Mouse (Mus musculus): Measurements from ENCODE around the gene Paqr4.

Paqr4 gene

DNA sequence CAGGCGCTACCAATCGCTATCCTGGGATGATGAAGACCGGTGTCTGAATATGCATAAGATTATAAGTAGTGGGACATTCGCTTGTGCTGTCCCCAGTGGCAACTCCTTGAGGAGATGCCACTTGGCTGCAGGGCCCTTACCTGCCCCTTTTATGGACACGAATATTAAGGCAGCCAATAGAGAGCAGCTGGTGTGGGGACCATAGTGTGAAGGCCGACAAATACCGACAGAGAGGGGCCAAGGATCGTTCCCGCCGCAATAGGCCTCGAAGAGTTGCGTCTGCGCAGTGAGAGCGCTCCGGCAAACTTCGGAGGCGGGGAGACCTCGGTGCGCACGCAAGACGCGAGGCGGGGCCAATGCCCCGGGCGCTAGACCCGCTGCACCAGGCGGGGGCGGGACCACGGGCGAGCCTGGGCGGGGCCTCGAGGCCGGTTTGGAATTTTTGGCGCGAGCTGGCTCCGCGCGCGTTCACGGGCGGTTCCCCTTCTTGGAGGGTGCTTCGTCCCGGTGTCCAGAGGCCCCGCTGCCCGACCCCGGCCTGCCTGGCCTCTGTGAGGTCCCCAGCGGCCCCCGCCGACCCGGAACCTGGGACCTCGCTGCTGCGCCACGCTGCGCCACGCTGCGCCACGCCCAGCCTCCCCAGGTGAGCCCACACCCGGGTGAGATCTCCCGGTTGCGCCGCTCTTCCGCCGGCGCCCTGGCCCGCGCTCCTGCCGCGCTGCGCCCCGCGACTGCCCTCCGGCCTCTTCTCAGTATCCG lies 14.5 kb downstream of the Paqr4 start, which contains the start of gene Pkmyt1:
Gene Pkmyt1, plus strand, starts transcription at position 338 of the 759 bp plus-strand sequence.
- DNase-seq (ENCODE audit: low spot score) = peak; percentile 93

DNA sequence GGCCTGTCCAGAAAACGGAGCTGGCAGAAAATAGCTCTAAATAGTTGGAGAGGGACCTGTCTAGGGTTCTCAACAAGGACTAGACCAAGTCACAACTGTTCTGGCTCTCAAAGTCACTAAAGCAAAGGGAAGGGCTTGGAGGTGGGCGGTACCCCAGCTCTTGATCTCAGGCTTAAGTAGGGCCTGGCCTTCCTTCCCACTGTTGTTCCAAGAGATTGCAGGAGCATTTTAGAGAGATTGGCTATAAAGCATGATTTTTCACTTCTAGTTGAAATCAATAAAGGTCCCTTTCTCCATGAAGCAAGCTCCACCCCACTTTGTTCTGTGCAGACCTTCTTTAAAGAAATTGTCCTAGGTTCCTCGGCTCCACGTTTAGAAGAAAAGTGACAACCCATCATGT lies 15.2 kb downstream of the Paqr4 start:
- no peak for DNase-seq (ENCODE audit: low spot score)

DNA sequence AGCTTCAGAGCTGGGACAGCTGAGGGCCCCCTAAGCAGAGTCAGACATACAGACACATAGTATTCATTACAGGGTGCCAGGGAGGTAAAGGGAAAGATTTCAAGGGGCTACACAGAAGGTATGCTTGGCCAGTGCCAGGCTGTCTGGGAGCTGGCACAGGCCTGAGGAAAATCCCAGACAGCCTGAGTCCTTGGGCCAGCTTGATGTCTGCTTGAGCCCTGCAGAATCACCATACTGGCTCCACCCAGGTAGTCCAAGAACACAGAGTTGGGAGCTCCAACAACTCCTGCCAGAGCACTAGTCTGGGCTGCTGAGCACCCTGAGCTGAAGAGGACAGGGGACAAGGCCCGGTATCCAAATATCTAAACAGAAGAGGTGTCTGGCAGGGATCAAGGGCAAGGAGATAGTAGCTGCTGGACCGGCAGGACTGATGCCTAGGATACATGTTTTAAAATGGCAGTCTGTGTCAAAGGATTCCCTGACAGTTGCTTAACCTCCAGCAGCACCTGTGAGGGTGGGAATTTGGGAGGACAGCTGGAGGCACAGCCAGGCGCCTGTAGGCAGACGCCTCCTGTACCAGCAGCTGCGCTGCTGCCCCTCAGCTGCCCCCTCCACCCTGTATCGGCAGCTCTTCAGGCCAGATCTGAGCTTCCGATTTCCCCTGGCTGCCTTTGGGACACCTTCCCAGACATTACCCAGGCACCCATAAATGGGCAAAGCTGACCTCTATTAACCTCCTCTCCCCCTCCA lies 18.1 kb downstream of the Paqr4 start, which contains the start of gene 1520401A03Rik:
Gene 1520401A03Rik, minus strand, starts transcription at position 408 of the 750 bp plus-strand sequence.
- no peak for DNase-seq (ENCODE audit: low spot score)

GRCm38 (mm10) chr17:23721886-23722285 lies 18.8 kb downstream of the Paqr4 start:
- no peak for DNase-seq (ENCODE audit: low spot score)

- DNase-seq (ENCODE audit: low spot score) = no peak
Observed at GRCm38 (mm10) chr17:23719455-23719854, 21.2 kb downstream of the Paqr4 start.

- DNase-seq (ENCODE audit: low spot score) = no peak
Observed at GRCm38 (mm10) chr17:23717003-23717402, 23.7 kb downstream of the Paqr4 start.

DNA sequence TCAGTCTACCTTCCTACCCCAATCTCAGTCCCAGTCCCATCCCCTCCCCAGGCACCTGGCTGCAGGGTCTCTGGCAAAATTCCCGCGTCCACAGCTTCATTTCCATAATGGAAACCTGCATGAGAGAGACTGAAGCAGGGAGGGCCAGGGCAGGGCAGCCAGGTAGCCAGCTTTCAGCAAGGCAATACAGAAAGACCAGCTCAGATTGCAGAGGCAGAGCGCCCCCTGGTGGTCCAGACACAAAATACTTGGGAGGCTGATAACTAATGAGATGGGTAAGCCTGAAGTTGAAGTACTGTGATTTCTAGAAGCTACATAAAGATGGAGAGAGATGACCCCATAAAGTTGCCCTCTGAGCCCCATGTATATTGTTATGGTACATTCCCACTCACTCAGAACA lies 34.5 kb downstream of the Paqr4 start:
- DNase-seq (ENCODE audit: low spot score) = peak; percentile 63

- no peak for DNase-seq (ENCODE audit: low spot score)
Observed at GRCm38 (mm10) chr17:23705525-23706104, 35.1 kb downstream of the Paqr4 start.

DNA sequence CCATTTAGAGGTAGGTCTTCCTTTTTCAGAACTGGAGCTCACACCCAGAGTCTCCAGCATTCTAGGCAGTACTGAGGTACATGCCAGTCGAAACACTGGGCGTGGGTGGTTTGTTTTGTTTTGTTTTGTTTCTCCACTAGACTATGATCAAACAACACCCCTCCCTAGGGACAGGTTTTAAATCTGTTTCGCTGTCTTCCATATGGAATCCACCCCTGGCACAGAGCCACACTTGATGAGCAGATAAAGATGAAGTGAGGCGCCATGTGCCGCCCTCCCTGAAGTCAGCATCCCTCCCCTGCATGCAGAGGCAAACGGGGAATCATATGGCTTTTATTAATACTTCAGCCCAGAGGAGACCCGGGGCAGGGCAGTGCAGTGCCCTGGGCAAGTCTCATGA lies 35.9 kb downstream of the Paqr4 start:
- DNase-seq (ENCODE audit: low spot score) = peak; percentile 28

GRCm38 (mm10) chr17:23703301-23703700 lies 37.4 kb downstream of the Paqr4 start:
- DNase-seq (ENCODE audit: low spot score) = no peak

DNA sequence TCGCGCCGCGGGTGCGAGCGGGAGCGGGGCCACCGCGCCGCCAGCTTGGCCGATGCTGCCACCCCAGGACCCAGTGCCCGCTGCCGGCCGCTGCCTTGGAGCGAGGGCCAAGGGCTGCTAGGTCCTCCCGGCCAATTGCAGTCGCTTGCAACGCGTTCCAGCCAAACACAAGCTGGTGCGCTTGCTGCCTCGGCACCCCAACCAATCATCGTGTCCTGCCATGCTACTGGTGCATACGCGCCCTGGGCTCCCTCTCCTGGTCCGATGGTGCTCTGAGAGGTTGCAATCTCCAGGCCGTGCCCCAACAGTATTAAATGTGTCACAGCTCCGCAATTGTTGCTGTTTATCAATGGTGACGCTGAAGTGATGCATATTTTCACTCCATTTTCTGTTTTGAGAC lies 40.6 kb downstream of the Paqr4 start:
- DNase-seq (ENCODE audit: low spot score) = peak; percentile 93

- DNase-seq (ENCODE audit: low spot score) = no peak
Observed at GRCm38 (mm10) chr17:23699131-23700077, 41.3 kb downstream of the Paqr4 start.

DNA sequence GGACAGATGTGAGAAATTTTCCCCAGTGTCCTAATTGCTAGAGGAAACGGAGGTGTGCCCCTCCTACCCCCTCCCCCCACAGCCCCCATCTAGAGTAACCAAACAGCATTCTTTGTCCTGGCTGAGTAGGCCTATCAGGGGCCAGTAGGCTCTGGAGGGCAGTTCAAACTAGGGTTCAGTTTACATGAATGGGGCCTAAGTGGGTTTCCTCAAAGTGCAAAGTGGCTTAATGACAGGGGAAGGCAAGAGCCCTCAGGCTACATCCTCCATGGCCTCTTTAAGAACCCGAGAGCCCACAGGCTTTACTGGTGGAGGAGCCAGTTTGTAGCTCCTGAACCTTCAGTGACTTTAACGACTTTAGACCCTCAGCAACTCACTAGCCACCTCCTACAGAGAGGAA lies 44.9 kb downstream of the Paqr4 start:
- DNase-seq (ENCODE audit: low spot score) = no peak

DNA sequence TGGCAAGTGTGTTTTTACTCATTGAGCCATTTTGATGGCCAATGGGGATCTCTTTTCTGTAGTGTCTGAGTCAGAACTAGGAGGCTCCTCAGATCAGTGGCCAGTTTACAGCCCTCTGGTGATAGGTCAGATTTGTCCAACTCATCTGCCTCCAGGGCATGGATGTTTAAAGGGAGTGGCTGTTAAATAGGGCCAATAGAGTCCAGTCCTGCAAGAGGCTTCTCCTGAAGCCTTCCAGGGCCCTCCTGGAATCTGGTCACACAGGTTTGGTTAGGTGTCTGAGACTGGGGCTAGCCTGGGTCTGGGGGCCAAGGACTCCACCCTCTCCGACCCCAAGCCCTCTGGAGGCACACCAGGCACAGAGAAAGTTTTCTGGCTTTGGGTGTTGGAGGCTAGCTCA lies 46.2 kb downstream of the Paqr4 start:
- DNase-seq (ENCODE audit: low spot score) = no peak

Measured in layer of hippocampus, adult 11-12 months (tissue).